Mouse (Mus musculus) macrophage (primary cell): ENCODE data around the gene Gm20605. TPM values are rescaled to one million over a fixed set of nuclear protein-coding genes. Genes with fewer than 3 reads are reported as not detected.

Experiments
- H3K27ac ChIP-seq: fragments of 350-480 bp; formaldehyde crosslinking; 2 replicates; pipeline ENCODE4 v1.9.0; 2021
- H3K36me3 ChIP-seq: fragments of 350-480 bp; formaldehyde crosslinking; 2 replicates; pipeline ENCODE4 v1.9.0; 2021; ENCODE audit errors: inconsistent target
- H3K4me3 ChIP-seq: fragments of 350-480 bp; formaldehyde crosslinking; 2 replicates; pipeline ENCODE4 v1.9.0; 2021; ENCODE audit errors: inconsistent target
- H3K79me2 ChIP-seq: fragments of 350-480 bp; formaldehyde crosslinking; 2 replicates; pipeline ENCODE4 v1.9.0; 2021; ENCODE audit errors: inconsistent target
- WGBS: methylation state at CpG from one replicate; pipeline ENCODE4 v1.1.7; 2026; ENCODE audit warnings: inconsistent platforms; ENCODE audit not compliant: missing documents; 5-methylcytosine and 5-hydroxymethylcytosine counted together
- polyA plus RNA-seq: library from polyadenylated mRNA; stranded (reverse); fragments of 250-400 nt; gene quantifications from 3 replicates; pipeline ENCODE4 v1.2.4, GENCODE M21; 2018; ENCODE audit warnings: inconsistent platforms

Gene Gm20605
- polyA plus RNA-seq, 1 experiment from 2014 or later = 4.9 TPM

- Histone ChIP-seq H3K79me2 (peaks cover 100% of the 10 kb centered on the region), H3K36me3 (no peaks in the 10 kb centered on the region)
- WGBS = 88% methylated on average over 3 of the region's 3 CpGs
Observed at GRCm38 (mm10) chr5:137678736-137679135, 49.8 kb downstream of the Gm20605 start.

GRCm38 (mm10) chr5:137679726-137680125, 50.8 kb downstream of the Gm20605 start:
- 96% methylated on average over 4 of the region's 4 CpGs for WGBS
- Histone ChIP-seq H3K36me3 (no peaks in the 10 kb centered on the region), H3K4me3 (no peak overlapping the region), H3K27ac (no peak overlapping the region), H3K79me2 (peaks cover 90% of the 10 kb centered on the region)

More at GRCm38 (mm10) chr5:137678736-137679135, 49.8 kb downstream of the Gm20605 start:
- Histone ChIP-seq H3K27ac (no peak overlapping the region), H3K4me3 (no peak overlapping the region)

- 91% methylated on average over 6 of the region's 6 CpGs for WGBS
- H3K36me3 ChIP-seq = no peaks in the 10 kb centered on the region
- peaks cover 62% of the 10 kb centered on the region for H3K79me2 ChIP-seq
- no peak overlapping the region for H3K4me3 ChIP-seq
- no peak overlapping the region for H3K27ac ChIP-seq
Observed at GRCm38 (mm10) chr5:137682526-137682925, 53.6 kb downstream of the Gm20605 start.

- WGBS = 8% methylated on average over 28 of the region's 28 CpGs
- H3K4me3 ChIP-seq = peak overlapping the region; percentile 68
- no peaks in the 10 kb centered on the region for H3K36me3 ChIP-seq
- peak overlapping the region; percentile 63 for H3K27ac ChIP-seq
- H3K79me2 ChIP-seq = peaks cover 51% of the 10 kb centered on the region
Observed at GRCm38 (mm10) chr5:137683388-137684293, 54.7 kb downstream of the Gm20605 start.

GRCm38 (mm10) chr5:137684294-137685123, 55.5 kb downstream of the Gm20605 start, which contains the start of gene Agfg2:
TSS of gene Agfg2 (minus strand) at chr5:137684726.
- Histone ChIP-seq H3K4me3 (peak within 1 kb of the TSS; percentile 68), H3K27ac (peak within 1 kb of the TSS; percentile 63), H3K79me2 (peaks cover 42% of the 10 kb centered on the region), H3K36me3 (no peaks in the 10 kb centered on the region)
- 3% methylated on average over 52 of the region's 62 CpGs for WGBS

- Histone ChIP-seq H3K36me3 (no peaks in the 10 kb centered on the region), H3K79me2 (peaks cover 31% of the 10 kb centered on the region), H3K4me3 (no peak overlapping the region), H3K27ac (peak overlapping the region; percentile 13)
- WGBS = 73% methylated on average over 3 of the region's 3 CpGs
Observed at GRCm38 (mm10) chr5:137685653-137686052, 56.7 kb downstream of the Gm20605 start.

GRCm38 (mm10) chr5:137686127-137686790, 57.3 kb downstream of the Gm20605 start:
- 53% methylated on average over 6 of the region's 6 CpGs for WGBS
- H3K4me3 ChIP-seq = no peak overlapping the region
- H3K27ac ChIP-seq = peak overlapping the region; percentile 13
- H3K36me3 ChIP-seq = no peaks in the 10 kb centered on the region
- H3K79me2 ChIP-seq = peaks cover 25% of the 10 kb centered on the region

- Histone ChIP-seq H3K79me2 (no peaks in the 10 kb centered on the region), H3K36me3 (no peaks in the 10 kb centered on the region), H3K4me3 (no peak overlapping the region), H3K27ac (no peak overlapping the region)
- 93% methylated on average over 3 of the region's 3 CpGs for WGBS
Observed at GRCm38 (mm10) chr5:137689974-137690373, 61.0 kb downstream of the Gm20605 start.

- Histone ChIP-seq H3K27ac (no peak overlapping the region), H3K79me2 (no peaks in the 10 kb centered on the region), H3K36me3 (no peaks in the 10 kb centered on the region), H3K4me3 (no peak overlapping the region)
- WGBS = 84% methylated on average over 8 of the region's 9 CpGs
Observed at GRCm38 (mm10) chr5:137690531-137690930, 61.6 kb downstream of the Gm20605 start.

GRCm38 (mm10) chr5:137691881-137692280, 62.9 kb downstream of the Gm20605 start:
- Histone ChIP-seq H3K4me3 (no peak overlapping the region), H3K79me2 (no peaks in the 10 kb centered on the region), H3K36me3 (no peaks in the 10 kb centered on the region), H3K27ac (no peak overlapping the region)
- 64% methylated on average over 1 of the region's 1 CpGs for WGBS

Other genes with a start within 250 kb of the Gm20605 start
- 0.01 to 0.05 TPM in 2 of 3 replicates, not detected in the other for gene Zan, start 152.1 kb upstream of the Gm20605 start, polyA plus RNA-seq
- 7.6 to 26.0 TPM (median 19.4 TPM) in 3 replicates for gene Pop7, start 126.7 kb upstream of the Gm20605 start, polyA plus RNA-seq
- 8.7 to 17.9 TPM (median 11.5 TPM) in 3 replicates for gene Gigyf1, start 110.6 kb upstream of the Gm20605 start, polyA plus RNA-seq
- not detected in 3 replicates for gene Epo, start 95.9 kb upstream of the Gm20605 start, polyA plus RNA-seq
- gene Gnb2, start 95.7 kb upstream of the Gm20605 start, polyA plus RNA-seq = 139 to 347 TPM (median 316 TPM) in 3 replicates
- gene Actl6b, start 75.7 kb upstream of the Gm20605 start, polyA plus RNA-seq = not detected in 3 replicates
- gene Tfr2, start 59.3 kb upstream of the Gm20605 start, polyA plus RNA-seq = 0.14 to 0.17 TPM in 2 of 3 replicates, not detected in the other
- gene Mospd3, start 28.1 kb upstream of the Gm20605 start, polyA plus RNA-seq = 35.3 to 72.3 TPM (median 54.2 TPM) in 3 replicates
- 0.41 to 0.44 TPM in 2 of 3 replicates, not detected in the other for gene Pcolce, start 15.4 kb upstream of the Gm20605 start, polyA plus RNA-seq
- gene Fbxo24, start 173 bp upstream of the Gm20605 start, polyA plus RNA-seq = 0.09 TPM in 1 of 3 replicates, not detected in the others
- 51.6 to 108 TPM (median 60.3 TPM) in 3 replicates for gene Lrch4, start 54 bp upstream of the Gm20605 start, polyA plus RNA-seq
- gene Sap25, start 12.2 kb downstream of the Gm20605 start, polyA plus RNA-seq = 5.2 to 25.3 TPM (median 10.5 TPM) in 3 replicates
- 0.09 TPM in 1 of 3 replicates, not detected in the others for gene Irs3, start 16.5 kb downstream of the Gm20605 start, polyA plus RNA-seq
- gene Agfg2, start 55.6 kb downstream of the Gm20605 start, polyA plus RNA-seq = 12.1 to 28.4 TPM (median 17.8 TPM) in 3 replicates
- gene Nyap1, start 112.4 kb downstream of the Gm20605 start, polyA plus RNA-seq = 0.07 to 0.23 TPM (median 0.21 TPM) in 3 replicates
- 84.4 to 112 TPM (median 101 TPM) in 3 replicates for gene Tsc22d4, start 116.6 kb downstream of the Gm20605 start, polyA plus RNA-seq
- gene Ppp1r35, start 149.7 kb downstream of the Gm20605 start, polyA plus RNA-seq = 2.7 to 25.9 TPM (median 20.7 TPM) in 3 replicates
- gene Mepce, start 158.5 kb downstream of the Gm20605 start, polyA plus RNA-seq = 23.9 to 28.3 TPM (median 26.6 TPM) in 3 replicates
- 1.8 to 4.1 TPM (median 2.8 TPM) in 3 replicates for gene Zcwpw1, start 158.6 kb downstream of the Gm20605 start, polyA plus RNA-seq
- 5.9 to 17.4 TPM (median 7.6 TPM) in 3 replicates for gene Pilra, start 207.1 kb downstream of the Gm20605 start, polyA plus RNA-seq
- 7.2 to 9.0 TPM (median 7.9 TPM) in 3 replicates for gene Pilrb1, start 228.9 kb downstream of the Gm20605 start, polyA plus RNA-seq
- 12.2 to 15.9 TPM (median 14.4 TPM) in 3 replicates for gene Pilrb2, start 242.6 kb downstream of the Gm20605 start, polyA plus RNA-seq